Mouse (Mus musculus) hindbrain, embryonic 16.5 days (tissue): ENCODE data around the gene Fchsd2. TPM values are rescaled to one million over a fixed set of nuclear protein-coding genes. Genes with fewer than 3 reads are reported as not detected.

Source experiments
- ATAC-seq: fragments of 200-750 bp; cut with Nextera tagmentation; 2 replicates; pipeline ENCODE4 v1.8.0; 2017; ENCODE audit warnings: moderate TSS enrichment, moderate library complexity
- H3K27ac ChIP-seq: fragments of 300-500 bp; sonication (generic); 2 replicates; pipeline ENCODE4 v1.5.1; 2014; ENCODE audit warnings: low read depth, mild to moderate bottlenecking, control low read depth, low read length, moderate library complexity
- H3K27me3 ChIP-seq: fragments of 300-500 bp; sonication (generic); replicated peaks from 2 replicates; pipeline ENCODE4 v1.6.1; 2014; ENCODE audit warnings: low read length; ENCODE audit not compliant: control insufficient read depth, insufficient read depth
- H3K36me3 ChIP-seq: fragments of 300-500 bp; sonication (generic); 2 replicates; pipeline ENCODE4 v1.6.1; 2014; ENCODE audit warnings: mild to moderate bottlenecking, low read length, moderate library complexity, mixed read lengths; ENCODE audit not compliant: control insufficient read depth, insufficient read depth
- H3K4me1 ChIP-seq: fragments of 300-500 bp; sonication (generic); 2 replicates; pipeline ENCODE4 v1.6.1; 2014; ENCODE audit warnings: low read depth, low read length; ENCODE audit not compliant: control insufficient read depth, insufficient read depth
- H3K4me2 ChIP-seq: fragments of 300-500 bp; sonication (generic); 2 replicates; pipeline ENCODE4 v1.6.1; 2014; ENCODE audit warnings: mild to moderate bottlenecking, low read length, control low read depth, moderate library complexity
- H3K4me3 ChIP-seq: fragments of 300-500 bp; sonication (generic); 2 replicates; pipeline ENCODE4 v1.5.1; 2014; ENCODE audit warnings: mild to moderate bottlenecking, low read length, control low read depth, moderate library complexity
- H3K9ac ChIP-seq: fragments of 300-500 bp; sonication (generic); 2 replicates; pipeline ENCODE4 v1.6.1; 2014; ENCODE audit warnings: low read depth, mild to moderate bottlenecking, control low read depth, low read length, moderate library complexity
- H3K9me3 ChIP-seq: fragments of 300-500 bp; sonication (generic); 2 replicates; pipeline ENCODE4 v1.6.1; 2014; ENCODE audit warnings: mild to moderate bottlenecking, low read length, moderate library complexity; ENCODE audit not compliant: control insufficient read depth
- WGBS: fragments of 180-500 bp; shearing (Covaris S2); extraction: QIAGEN DNeasy Blood & Tissue Kit; methylation state at CpG from one replicate; pipeline ENCODE4 v1.1.7; 2014; 5-methylcytosine and 5-hydroxymethylcytosine counted together
- polyA plus RNA-seq: library from polyadenylated mRNA; unstranded; fragments of >200 nt; fragmentation: Nextera tagmentation; extraction: Ambion mirVana; gene quantifications from 2 replicates; pipeline ENCODE4 v1.2.1, GENCODE M21; 2015

Gene Fchsd2
- polyA plus RNA-seq, 1 experiment from 2014 or later: 36.5 TPM

DNA sequence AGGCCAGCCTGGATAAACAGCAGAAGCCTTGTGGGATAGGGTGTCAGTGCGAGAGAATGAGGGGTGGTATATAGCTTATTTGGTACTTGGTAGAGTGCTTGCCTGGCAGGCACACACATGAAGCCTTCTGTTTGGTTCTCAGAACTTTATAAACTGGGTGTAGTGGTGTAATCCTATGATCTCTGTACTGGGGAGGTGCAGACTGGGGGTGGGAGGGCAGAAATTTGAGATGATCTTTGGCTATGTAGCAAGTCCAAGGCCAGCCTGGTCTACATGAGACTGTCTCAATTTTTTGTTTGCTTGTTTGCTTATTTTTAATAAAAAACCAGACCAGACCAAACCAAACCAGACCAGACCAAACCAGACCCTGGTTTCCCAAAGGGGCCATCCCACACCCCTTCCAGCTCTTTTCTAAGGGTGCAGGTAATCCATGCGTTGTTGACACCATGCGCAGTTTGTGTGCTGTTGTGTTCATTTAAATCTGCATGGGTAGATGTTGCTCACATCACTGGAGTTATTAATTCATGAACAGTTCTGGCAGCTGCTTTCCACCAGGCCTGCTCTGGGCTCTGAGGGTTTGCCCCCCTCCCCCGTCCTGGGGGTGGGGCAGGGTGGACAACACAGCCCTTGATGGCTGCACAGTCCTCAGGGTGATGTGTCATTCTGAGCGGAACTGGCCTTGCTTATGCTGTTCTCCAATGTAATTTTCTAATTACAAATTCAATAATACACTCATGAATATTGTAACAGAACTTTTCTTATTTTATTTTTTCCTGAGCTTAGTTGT, 239.6 kb downstream of the Fchsd2 start:
- ATAC-seq: no peak
- Histone ChIP-seq H3K4me1 (peaks cover 11% of the 10 kb centered on the region), H3K36me3 (no peaks in the 10 kb centered on the region), H3K27me3 (no peaks in the 10 kb centered on the region), H3K4me3 (no peak overlapping the region), H3K27ac (no peak overlapping the region), H3K9ac (no peak overlapping the region), H3K9me3 (no peaks in the 10 kb centered on the region), H3K4me2 (no peak overlapping the region)
- WGBS: 73% methylated on average over 5 of the region's 5 CpGs

Other genes starting within 250 kb of the Fchsd2 start
- gene Relt, start 229.4 kb upstream of the Fchsd2 start, polyA plus RNA-seq: 5.1 and 5.3 TPM in 2 replicates
- gene Arhgef17, start 160.8 kb upstream of the Fchsd2 start, polyA plus RNA-seq: 13.6 and 18.2 TPM in 2 replicates
- 2.7 and 4.8 TPM in 2 replicates for gene P2ry6, start 118.2 kb upstream of the Fchsd2 start, polyA plus RNA-seq
- gene P2ry2, start 80.0 kb upstream of the Fchsd2 start, polyA plus RNA-seq: 0.32 and 0.64 TPM in 2 replicates
- 33.5 and 34.0 TPM in 2 replicates for gene Atg16l2, start 209.4 kb downstream of the Fchsd2 start, polyA plus RNA-seq
- gene Stard10, start 224.2 kb downstream of the Fchsd2 start, polyA plus RNA-seq: 11.9 and 13.8 TPM in 2 replicates